Mouse (Mus musculus): Measurements from ENCODE around the gene Vangl2. TPM values are rescaled to one million over a fixed set of nuclear protein-coding genes. Genes with fewer than 3 reads are reported as not detected.

The Vangl2 gene
- total and polyA plus RNA-seq, 2 experiments, result 0.28 to 0.49 TPM

DNA sequence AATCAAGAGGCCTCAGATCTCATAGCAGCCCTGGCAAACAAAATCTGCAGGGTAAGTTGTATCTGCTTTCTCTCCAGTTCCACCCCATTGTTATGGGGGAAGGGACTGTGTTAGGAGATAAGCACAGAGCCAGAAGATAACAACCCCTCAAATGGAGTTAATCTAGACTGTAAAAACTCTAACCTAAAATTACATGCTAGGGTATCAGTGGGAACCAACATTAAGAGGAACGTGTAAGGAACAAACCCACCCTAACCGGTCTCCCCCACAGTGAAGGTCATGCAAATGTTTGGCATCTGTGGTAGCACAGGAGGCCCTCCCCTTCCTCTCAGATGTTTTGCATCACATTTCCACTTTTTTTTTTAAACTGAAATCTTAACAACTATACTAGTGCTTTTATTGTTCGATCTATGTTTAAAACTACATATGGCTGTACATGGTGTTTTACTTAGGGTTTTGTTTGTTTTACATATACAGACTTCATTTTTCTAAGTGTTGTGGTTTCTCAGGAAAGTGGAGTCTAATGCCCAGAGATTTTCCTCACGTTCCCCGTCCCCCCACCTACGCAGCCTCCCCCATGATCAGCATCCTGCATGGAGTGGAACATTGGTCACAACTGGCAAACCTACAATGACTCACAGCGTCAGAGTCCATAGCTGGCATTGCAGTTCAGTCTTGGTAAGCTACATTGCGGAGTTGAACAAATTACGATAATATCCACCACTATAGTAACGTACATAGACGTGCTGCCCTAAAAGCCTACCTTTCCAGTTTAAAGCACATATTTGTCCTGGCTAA is 33.1 kb downstream of the Vangl2 start:
- TF ChIP-seq CTCF (IDR thresholded peaks at IDR 0.05; ENCODE audit: low read depth, low read length) (no peak), POLR2A (IDR thresholded peaks at IDR 0.05; ENCODE audit: extremely low read depth, insufficient read depth, low read length) (no peak)
- no peaks in the 10 kb centered on the region for H3K79me2 ChIP-seq (ENCODE audit: control insufficient read depth, insufficient read depth, low read length)
- H3K27ac ChIP-seq (replicated peaks; ENCODE audit: insufficient read depth, low read depth, low read length), result no peak overlapping the region
- no peak overlapping the region for H3K9ac ChIP-seq (ENCODE audit: low read depth, low read length)
- WGBS, result 82% methylated on average over 11 of the region's 11 CpGs
- no peaks in the 10 kb centered on the region for H3K36me3 ChIP-seq (ENCODE audit: control insufficient read depth, insufficient read depth, low read length)
- no peaks in the 10 kb centered on the region for H3K27me3 ChIP-seq (ENCODE audit: control insufficient read depth, insufficient read depth, low read length)
- H3K4me1 ChIP-seq (ENCODE audit: control insufficient read depth, insufficient read depth, low read length), result no peaks in the 10 kb centered on the region
- no peak overlapping the region for H3K4me3 ChIP-seq (ENCODE audit: insufficient read depth, low read depth, low read length)
- no peak for DNase-seq (ENCODE audit: extremely low read depth, low read depth, low spot score)

DNA sequence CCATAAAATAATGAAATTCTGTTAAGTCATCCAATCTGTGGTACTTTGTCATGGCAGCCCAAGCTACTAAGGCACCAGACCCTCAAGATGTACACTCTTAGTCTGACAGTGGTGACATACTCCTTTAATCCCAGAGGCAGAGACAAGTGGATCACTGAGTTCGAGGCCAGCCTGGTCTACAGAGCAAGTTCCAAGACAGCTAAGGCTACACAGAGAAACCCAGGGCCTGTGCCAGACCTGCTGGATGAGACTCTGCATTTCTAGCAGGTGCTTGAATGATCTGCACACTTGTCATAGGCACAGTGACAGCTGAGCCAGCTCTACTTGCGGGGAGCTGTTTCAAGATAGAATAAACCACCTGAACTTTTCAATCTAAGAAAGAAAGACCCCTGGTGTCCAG is 33.7 kb downstream of the Vangl2 start:
- no peak overlapping the region for H3K4me3 ChIP-seq (ENCODE audit: insufficient read depth, low read depth, low read length)
- no peak for DNase-seq (ENCODE audit: extremely low read depth, low read depth, low spot score)
- TF ChIP-seq POLR2A (IDR thresholded peaks at IDR 0.05; ENCODE audit: extremely low read depth, insufficient read depth, low read length), result no peak
- TF ChIP-seq CTCF (IDR thresholded peaks at IDR 0.05; ENCODE audit: low read depth, low read length), result no peak
- no peaks in the 10 kb centered on the region for H3K27me3 ChIP-seq (ENCODE audit: control insufficient read depth, insufficient read depth, low read length)
- no peaks in the 10 kb centered on the region for H3K36me3 ChIP-seq (ENCODE audit: control insufficient read depth, insufficient read depth, low read length)
- 82% methylated on average over 2 of the region's 2 CpGs for WGBS
- H3K9ac ChIP-seq (ENCODE audit: low read depth, low read length), result no peak overlapping the region
- H3K27ac ChIP-seq (replicated peaks; ENCODE audit: insufficient read depth, low read depth, low read length), result peak overlapping the region; percentile 36
- no peaks in the 10 kb centered on the region for H3K79me2 ChIP-seq (ENCODE audit: control insufficient read depth, insufficient read depth, low read length)
- H3K4me1 ChIP-seq (ENCODE audit: control insufficient read depth, insufficient read depth, low read length), result no peaks in the 10 kb centered on the region

GRCm38 (mm10) chr1:171992901-171993530 is 35.2 kb downstream of the Vangl2 start:
- Histone ChIP-seq H3K27ac (replicated peaks; ENCODE audit: insufficient read depth, low read depth, low read length) (no peak overlapping the region), H3K4me1 (ENCODE audit: control insufficient read depth, insufficient read depth, low read length) (no peaks in the 10 kb centered on the region), H3K79me2 (ENCODE audit: control insufficient read depth, insufficient read depth, low read length) (no peaks in the 10 kb centered on the region), H3K36me3 (ENCODE audit: control insufficient read depth, insufficient read depth, low read length) (no peaks in the 10 kb centered on the region), H3K4me3 (ENCODE audit: insufficient read depth, low read depth, low read length) (no peak overlapping the region), H3K9ac (ENCODE audit: low read depth, low read length) (no peak overlapping the region), H3K27me3 (ENCODE audit: control insufficient read depth, insufficient read depth, low read length) (no peaks in the 10 kb centered on the region)
- no peak for TF ChIP-seq POLR2A (IDR thresholded peaks at IDR 0.05; ENCODE audit: extremely low read depth, insufficient read depth, low read length)
- no peak for DNase-seq (ENCODE audit: extremely low read depth, low read depth, low spot score)
- 72% methylated on average over 4 of the region's 4 CpGs for WGBS

DNA sequence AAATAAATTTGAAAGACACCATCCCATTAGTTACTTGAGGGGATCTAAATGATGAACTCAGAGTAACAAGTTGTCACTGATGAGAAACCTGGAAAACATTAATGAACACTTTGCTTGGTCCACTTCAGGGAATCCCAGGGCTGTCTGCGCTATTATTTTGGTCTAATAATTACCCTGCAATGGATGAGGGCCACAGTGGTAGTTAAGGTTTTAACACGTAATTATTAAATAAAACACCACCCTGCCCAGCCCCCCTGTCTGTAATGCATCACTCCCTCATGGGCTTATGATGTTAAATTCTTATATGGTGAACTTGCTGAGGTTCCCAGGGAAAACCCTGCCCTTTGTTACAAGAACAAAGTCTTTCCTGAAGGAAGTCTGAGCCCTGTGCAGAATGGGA is 36.4 kb downstream of the Vangl2 start:
- no peaks in the 10 kb centered on the region for H3K27me3 ChIP-seq (ENCODE audit: control insufficient read depth, insufficient read depth, low read length)
- H3K36me3 ChIP-seq (ENCODE audit: control insufficient read depth, insufficient read depth, low read length), result no peaks in the 10 kb centered on the region
- WGBS, result 87% methylated on average over 2 of the region's 2 CpGs
- TF ChIP-seq POLR2A (IDR thresholded peaks at IDR 0.05; ENCODE audit: extremely low read depth, insufficient read depth, low read length), result no peak
- no peak for TF ChIP-seq CTCF (IDR thresholded peaks at IDR 0.05; ENCODE audit: low read depth, low read length)
- no peak overlapping the region for H3K27ac ChIP-seq (replicated peaks; ENCODE audit: insufficient read depth, low read depth, low read length)
- no peak overlapping the region for H3K9ac ChIP-seq (ENCODE audit: low read depth, low read length)
- no peak overlapping the region for H3K4me3 ChIP-seq (ENCODE audit: insufficient read depth, low read depth, low read length)
- no peaks in the 10 kb centered on the region for H3K79me2 ChIP-seq (ENCODE audit: control insufficient read depth, insufficient read depth, low read length)
- DNase-seq (ENCODE audit: extremely low read depth, low read depth, low spot score), result no peak
- no peaks in the 10 kb centered on the region for H3K4me1 ChIP-seq (ENCODE audit: control insufficient read depth, insufficient read depth, low read length)

GRCm38 (mm10) chr1:171984121-171984520 is 44.1 kb downstream of the Vangl2 start:
- no peak overlapping the region for H3K4me3 ChIP-seq (ENCODE audit: insufficient read depth, low read depth, low read length)
- H3K36me3 ChIP-seq (ENCODE audit: control insufficient read depth, insufficient read depth, low read length), result no peaks in the 10 kb centered on the region
- 96% methylated on average over 1 of the region's 1 CpGs for WGBS
- TF ChIP-seq CTCF (IDR thresholded peaks at IDR 0.05; ENCODE audit: low read depth, low read length) (no peak), POLR2A (IDR thresholded peaks at IDR 0.05; ENCODE audit: extremely low read depth, insufficient read depth, low read length) (no peak)
- no peak for DNase-seq (ENCODE audit: extremely low read depth, low read depth, low spot score)
- no peaks in the 10 kb centered on the region for H3K4me1 ChIP-seq (ENCODE audit: control insufficient read depth, insufficient read depth, low read length)
- 0 out of 2 replicates have a peak, but pooled peaks cover 2% of the 10 kb centered on the region for H3K27me3 ChIP-seq (ENCODE audit: control insufficient read depth, insufficient read depth, low read length)
- H3K79me2 ChIP-seq (ENCODE audit: control insufficient read depth, insufficient read depth, low read length), result no peaks in the 10 kb centered on the region
- H3K27ac ChIP-seq (replicated peaks; ENCODE audit: insufficient read depth, low read depth, low read length), result no peak overlapping the region
- H3K9ac ChIP-seq (ENCODE audit: low read depth, low read length), result no peak overlapping the region

Measured in liver, adult 2 months (tissue).